Mouse (Mus musculus): Measurements from ENCODE around the gene Nek6. TPM values are rescaled to one million over a fixed set of nuclear protein-coding genes. Genes with fewer than 3 reads are reported as not detected.

The Nek6 gene
- 12.7 TPM for polyA plus RNA-seq (2014; fragmentation: Illumina TruSeq; extraction: RNeasy Lipid Tissue Mini Kit (QIAGEN cat#74804); ENCODE audit: low read depth, low replicate concordance)

DNA sequence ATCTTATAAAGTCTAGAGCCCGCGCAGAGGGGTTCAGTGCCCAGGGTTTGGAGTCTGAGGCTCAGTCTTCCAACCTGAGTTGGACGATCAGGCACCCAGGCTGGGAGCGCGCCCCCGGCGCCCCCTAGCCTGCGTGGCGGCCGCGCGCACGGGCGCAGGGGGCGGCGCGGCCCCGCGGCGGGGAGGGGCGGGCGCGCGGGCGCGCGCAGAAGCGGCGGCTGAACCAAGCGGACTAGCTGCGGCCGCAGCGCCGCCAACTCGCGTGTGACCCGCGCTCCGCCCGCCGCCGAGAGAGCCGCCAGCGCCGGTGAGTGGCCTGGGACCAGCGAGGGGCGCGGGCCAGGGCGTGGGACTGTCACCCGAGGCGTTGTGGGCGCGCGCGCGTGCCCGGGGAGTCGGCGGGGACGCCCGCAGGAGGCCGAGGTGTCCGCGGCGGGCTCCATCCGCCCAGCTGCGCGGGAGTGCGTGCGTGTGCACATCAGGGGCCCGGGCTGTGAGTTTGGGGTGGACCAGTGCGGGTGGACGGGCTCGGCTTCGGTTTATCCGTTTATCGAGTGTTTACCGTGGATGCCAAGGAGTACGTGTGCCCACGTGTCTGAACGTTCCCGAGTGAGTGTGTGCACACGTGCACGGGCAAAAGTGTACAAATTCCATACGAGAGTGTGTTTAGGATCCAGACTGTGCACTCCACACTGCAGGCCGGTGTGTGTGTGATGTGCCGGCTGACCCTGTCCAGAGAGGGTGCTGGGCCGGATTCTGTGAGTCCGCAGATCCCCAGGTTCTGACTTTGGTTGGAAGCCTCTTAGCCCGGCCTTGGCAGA, at the start of gene Nek6:
Gene Nek6 (plus strand): TSS at position 157 of the 821 bp plus-strand sequence.

DNA sequence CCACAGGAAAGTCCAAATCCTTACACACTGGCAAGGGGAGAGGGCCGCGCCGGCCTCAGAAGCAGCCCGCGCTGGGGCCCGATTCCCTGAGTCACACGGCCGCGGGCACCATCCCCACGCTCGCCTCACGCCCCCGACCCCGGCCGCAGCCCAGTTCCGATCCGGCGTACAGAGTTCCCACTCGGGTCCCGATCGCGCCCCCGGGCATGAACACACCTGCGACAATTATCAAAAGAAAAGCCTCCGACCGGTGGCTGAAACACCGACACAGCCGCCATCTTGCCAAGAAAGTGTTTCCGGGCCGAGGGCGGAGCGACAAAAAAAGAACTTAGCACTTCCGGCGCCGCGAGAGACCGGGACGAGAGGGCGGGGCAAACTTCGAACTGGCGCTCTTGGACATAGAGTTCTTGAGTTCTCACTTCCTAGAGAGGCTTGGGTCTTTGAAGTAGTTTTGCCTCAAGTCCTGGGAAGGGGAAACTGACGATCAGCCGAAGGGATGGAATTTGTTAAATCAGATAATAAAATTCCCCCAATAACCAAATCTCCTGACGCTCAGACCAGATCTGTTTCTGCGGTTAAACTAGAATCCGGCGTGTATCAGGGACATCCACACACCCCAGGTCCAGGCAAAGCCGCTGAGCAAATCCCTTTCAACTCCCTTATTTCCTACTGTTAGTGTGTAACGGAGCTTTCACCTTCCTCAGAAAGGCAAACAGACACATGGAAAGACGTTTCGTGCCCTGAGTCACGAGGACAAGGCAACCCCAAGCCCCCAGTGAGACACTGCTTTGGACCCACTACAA, 132.4 kb downstream of the Nek6 start, which contains the start of gene Psmb7:
Gene Psmb7 (minus strand): TSS at position 463 of the 803 bp plus-strand sequence.

Other genes with a start within 250 kb of the Nek6 start
- 15.2 TPM for gene Dennd1a, start 224.3 kb upstream of the Nek6 start, polyA plus RNA-seq (2014; fragmentation: Illumina TruSeq; extraction: RNeasy Lipid Tissue Mini Kit (QIAGEN cat#74804); ENCODE audit: low read depth, low replicate concordance)
- not detected for gene Lhx2, start 172.4 kb upstream of the Nek6 start, polyA plus RNA-seq (2014; fragmentation: Illumina TruSeq; extraction: RNeasy Lipid Tissue Mini Kit (QIAGEN cat#74804); ENCODE audit: low read depth, low replicate concordance)
- gene Psmb7, start 132.4 kb downstream of the Nek6 start, polyA plus RNA-seq (2014; fragmentation: Illumina TruSeq; extraction: RNeasy Lipid Tissue Mini Kit (QIAGEN cat#74804); ENCODE audit: low read depth, low replicate concordance) = 157 TPM
- 0.69 TPM for gene Nr5a1, start 202.9 kb downstream of the Nek6 start, polyA plus RNA-seq (2014; fragmentation: Illumina TruSeq; extraction: RNeasy Lipid Tissue Mini Kit (QIAGEN cat#74804); ENCODE audit: low read depth, low replicate concordance)